Mouse (Mus musculus) CH12.LX (cell line): ENCODE measurements around the gene Ramp2. TPM values are rescaled to one million over a fixed set of nuclear protein-coding genes. Genes with fewer than 3 reads are reported as not detected.

Experiments
- DNase-seq: peaks from one replicate; pipeline ENCODE4 v3.0.0-alpha.2; 2013; ENCODE audit errors: extremely low read depth
- H3K27ac ChIP-seq: 2 replicates; pipeline ENCODE4 v1.5.1; 2012; ENCODE audit warnings: low read depth, mild to moderate bottlenecking, control low read depth, moderate library complexity; ENCODE audit not compliant: insufficient read depth
- H3K27me3 ChIP-seq: replicated peaks from 2 replicates; pipeline ENCODE3; 2012; ENCODE audit warnings: inconsistent platforms
- H3K36me3 ChIP-seq, 2 experiments: replicated peaks in 1 of 2; 2 replicates each; pipeline versions ENCODE3 to v1.6.1; 2012; ENCODE audit warnings: inconsistent platforms in 1 of 2, low read length in 1 of 2, mild to moderate bottlenecking in 1 of 2, mixed read lengths in 1 of 2, moderate library complexity in 1 of 2; ENCODE audit not compliant: control insufficient read depth in 1 of 2, insufficient read depth in 1 of 2
- H3K4me1 ChIP-seq, 2 experiments: 2 replicates each; pipeline ENCODE4 v1.6.1; 2012; ENCODE audit warnings: inconsistent platforms in 1 of 2, moderate library complexity in 1 of 2; ENCODE audit not compliant: insufficient read depth in 2 of 2, control insufficient read depth in 1 of 2
- H3K4me2 ChIP-seq: 2 replicates; pipeline ENCODE4 v1.6.1; 2012; ENCODE audit warnings: low read depth, mild to moderate bottlenecking, control low read depth; ENCODE audit not compliant: poor library complexity, insufficient read depth, severe bottlenecking
- H3K4me3 ChIP-seq, 3 experiments: fragments of 150-350 bp in 1 of 3; sonication (generic) in 1 of 3; replicated peaks in 1 of 3; 2 replicates each; pipeline versions ENCODE3 to v1.5.1; 2011 to 2012; ENCODE audit warnings: low read depth in 2 of 3, low read length in 2 of 3, mild to moderate bottlenecking in 2 of 3, moderate library complexity in 2 of 3, control low read depth in 1 of 3, improper control_type of control experiment in 1 of 3, inconsistent platforms in 1 of 3, mixed read lengths in 1 of 3; ENCODE audit not compliant: poor library complexity in 1 of 3
- H3K79me2 ChIP-seq: replicated peaks from 2 replicates; pipeline ENCODE4 v1.6.1; 2012; ENCODE audit warnings: mild to moderate bottlenecking, moderate library complexity; ENCODE audit not compliant: control insufficient read depth, poor library complexity, insufficient read depth, severe bottlenecking; ENCODE audit errors: extremely low read depth
- H3K9ac ChIP-seq: 2 replicates; pipeline ENCODE4 v1.6.1; 2012; ENCODE audit warnings: low read depth, mild to moderate bottlenecking, control low read depth, moderate library complexity; ENCODE audit not compliant: insufficient read depth
- H3K9me3 ChIP-seq: replicated peaks from 2 replicates; pipeline ENCODE3; 2012; ENCODE audit warnings: low read length, inconsistent platforms, mixed read lengths
- CHD1 ChIP-seq: IDR thresholded peaks from 2 replicates; pipeline ENCODE4 v1.6.1; 2012; ENCODE audit warnings: low read depth, low read length, improper control_type of control experiment, inconsistent platforms
- CTCF ChIP-seq, 2 experiments: IDR thresholded peaks in 1 of 2; conservative IDR thresholded peaks in 1 of 2; 2 replicates each; pipeline ENCODE4 v1.5.1; 2011 to 2012; ENCODE audit warnings: low read depth in 2 of 2, low read length in 2 of 2, improper control_type of control experiment in 1 of 2, inconsistent platforms in 1 of 2, mild to moderate bottlenecking in 1 of 2, moderate library complexity in 1 of 2
- E2F4 ChIP-seq: IDR thresholded peaks from 2 replicates; pipeline ENCODE4 v1.6.1; 2011; ENCODE audit warnings: low read depth, low read length, improper control_type of control experiment; ENCODE audit not compliant: insufficient replicate concordance
- ELF1 ChIP-seq: IDR thresholded peaks from 2 replicates; pipeline ENCODE4 v1.6.1; 2014; ENCODE audit warnings: low read depth, mild to moderate bottlenecking, inconsistent platforms, low read length, improper control_type of control experiment
- EP300 ChIP-seq: IDR thresholded peaks from 2 replicates; pipeline ENCODE4 v1.6.1; 2011; ENCODE audit warnings: low read length, improper control_type of control experiment
- ETS1 ChIP-seq: conservative IDR thresholded peaks from 2 replicates; pipeline ENCODE4 v1.6.1; 2012; ENCODE audit warnings: low read depth, mild to moderate bottlenecking, inconsistent platforms, low read length, improper control_type of control experiment, moderate library complexity
- HCFC1 ChIP-seq: IDR thresholded peaks from 2 replicates; pipeline ENCODE4 v1.6.1; 2012; ENCODE audit warnings: low read depth, mild to moderate bottlenecking, inconsistent platforms, low read length, improper control_type of control experiment
- IRF4 ChIP-seq: IDR thresholded peaks from 2 replicates; pipeline ENCODE4 v1.6.1; 2014; ENCODE audit warnings: low read depth, mild to moderate bottlenecking, inconsistent platforms, low read length, improper control_type of control experiment
- KAT2A ChIP-seq: IDR thresholded peaks from 2 replicates; pipeline ENCODE4 v1.6.1; 2012; ENCODE audit warnings: low read length, improper control_type of control experiment, inconsistent platforms; ENCODE audit not compliant: insufficient replicate concordance
- MAFK ChIP-seq: IDR thresholded peaks from 2 replicates; pipeline ENCODE4 v1.6.1; 2011; ENCODE audit warnings: low read length, improper control_type of control experiment; ENCODE audit not compliant: insufficient replicate concordance
- MAZ ChIP-seq: IDR thresholded peaks from 2 replicates; pipeline ENCODE4 v1.6.1; 2012; ENCODE audit warnings: low read depth, mild to moderate bottlenecking, inconsistent platforms, low read length, improper control_type of control experiment, moderate library complexity
- MEF2A ChIP-seq: IDR thresholded peaks from 2 replicates; pipeline ENCODE4 v1.6.1; 2014; ENCODE audit warnings: low read depth, mild to moderate bottlenecking, inconsistent platforms, low read length, improper control_type of control experiment, borderline replicate concordance
- MXI1 ChIP-seq: IDR thresholded peaks from 2 replicates; pipeline ENCODE4 v1.6.1; 2011; ENCODE audit warnings: mild to moderate bottlenecking, low read depth, low read length, improper control_type of control experiment
- MYC ChIP-seq: IDR thresholded peaks from 2 replicates; pipeline ENCODE4 v1.6.1; 2011; ENCODE audit warnings: low read depth, mild to moderate bottlenecking, improper control_type of control experiment, low read length
- NRF1 ChIP-seq: IDR thresholded peaks from 2 replicates; pipeline ENCODE4 v1.6.1; 2014; ENCODE audit warnings: low read depth, mild to moderate bottlenecking, inconsistent platforms, low read length, improper control_type of control experiment, moderate library complexity
- POLR2A ChIP-seq: IDR thresholded peaks from 2 replicates; pipeline ENCODE4 v1.6.1; 2011; ENCODE audit warnings: low read depth, mild to moderate bottlenecking, improper control_type of control experiment, low read length
- POLR2AphosphoS2 ChIP-seq: IDR thresholded peaks from 2 replicates; pipeline ENCODE4 v1.6.1; 2011; ENCODE audit warnings: low read depth, low read length, improper control_type of control experiment
- RAD21 ChIP-seq: IDR thresholded peaks from 2 replicates; pipeline ENCODE4 v1.6.1; 2011; ENCODE audit warnings: low read depth, mild to moderate bottlenecking, low read length, improper control_type of control experiment, moderate library complexity
- SIN3A ChIP-seq: IDR thresholded peaks from 2 replicates; pipeline ENCODE4 v1.6.1; 2012; ENCODE audit warnings: low read length, improper control_type of control experiment, inconsistent platforms
- SMC3 ChIP-seq: IDR thresholded peaks from 2 replicates; pipeline ENCODE4 v1.6.1; 2011; ENCODE audit warnings: low read depth, low read length, improper control_type of control experiment
- TCF12 ChIP-seq: IDR thresholded peaks from 2 replicates; pipeline ENCODE4 v1.6.1; 2014; ENCODE audit warnings: low read depth, mild to moderate bottlenecking, inconsistent platforms, low read length, improper control_type of control experiment
- USF1 ChIP-seq: IDR thresholded peaks from 2 replicates; pipeline ENCODE4 v1.6.1; 2014; ENCODE audit warnings: low read depth, mild to moderate bottlenecking, inconsistent platforms, low read length, improper control_type of control experiment
- ZC3H11A ChIP-seq: IDR thresholded peaks from 2 replicates; pipeline ENCODE4 v1.6.1; 2012; ENCODE audit warnings: low read depth, mild to moderate bottlenecking, inconsistent platforms, low read length, improper control_type of control experiment
- ZKSCAN1 ChIP-seq: IDR thresholded peaks from 2 replicates; pipeline ENCODE4 v1.6.1; 2012; ENCODE audit warnings: low read depth, inconsistent platforms, low read length, improper control_type of control experiment, borderline replicate concordance
- ZNF384 ChIP-seq: IDR thresholded peaks from 2 replicates; pipeline ENCODE4 v1.6.1; 2012; ENCODE audit warnings: low read depth, low read length, improper control_type of control experiment, inconsistent platforms
- dilution Hi-C: fragments of 300-500 bp; cut with MboI; formaldehyde crosslinking; loops from 2 replicates; pipeline ENCODE4 v1.14.3; 2020; ENCODE audit warnings: low sequenced_read_pairs; ENCODE audit not compliant: extremely low pct_unique_long_range_greater_than_20kb, extremely low pct_ligation_motif_present
- in situ Hi-C: fragments of 300-500 bp; cut with MboI; formaldehyde crosslinking; loops from 3 replicates; pipeline ENCODE4 v1.14.3; 2019; ENCODE audit warnings: low sequenced_read_pairs, low pct_ligation_motif_present, low pct_unique_long_range_greater_than_20kb, mixed read lengths
- polyA plus RNA-seq: library from polyadenylated mRNA; unstranded; fragments of >175 nt; gene quantifications from 2 replicates; pipeline ENCODE4 v1.2.1, GENCODE M21; 2012; ENCODE audit warnings: low read depth; ENCODE audit not compliant: insufficient read length
- total RNA-seq, 2 experiments: library from RNA; depleted of rRNA; stranded (reverse); fragments of 300-350 nt in 1 of 2; fragments of >200 nt in 1 of 2; gene quantifications; 2 replicates each; pipeline ENCODE4 v1.2.3; 2012 to 2014

Ramp2 gene
- total and polyA plus RNA-seq, 3 experiments = 0.26 to 1.3 (median 0.33) TPM

GRCm38 (mm10) chr11:101232010-101232839 is 13.6 kb upstream of the Ramp2 start:
- dilution Hi-C loops (no loop called here), in situ Hi-C loops (no loop called here)
- Histone ChIP-seq H3K27me3 (peaks cover 32% of the 10 kb centered on the region), H3K36me3 (no peaks in the 10 kb centered on the region), H3K4me3 (no peak overlapping the region), H3K4me2 (0 out of 2 replicates have a peak overlapping the region, but pooled peaks have one; percentile 53), H3K79me2 (no peaks in the 10 kb centered on the region), H3K9ac (no peak overlapping the region), H3K4me1 (peaks cover 3 to 19% of the 10 kb centered on the region in 2 experiments; a peak in 2 of 4 replicates), H3K9me3 (peaks cover 2% of the 10 kb centered on the region), H3K27ac (no peak overlapping the region)
- TF ChIP-seq EP300 = 0 out of 2 replicates have a peak, but pooled peaks have one; percentile 16
- no peak for TF ChIP-seq RAD21
- DNase-seq = no peak

DNA sequence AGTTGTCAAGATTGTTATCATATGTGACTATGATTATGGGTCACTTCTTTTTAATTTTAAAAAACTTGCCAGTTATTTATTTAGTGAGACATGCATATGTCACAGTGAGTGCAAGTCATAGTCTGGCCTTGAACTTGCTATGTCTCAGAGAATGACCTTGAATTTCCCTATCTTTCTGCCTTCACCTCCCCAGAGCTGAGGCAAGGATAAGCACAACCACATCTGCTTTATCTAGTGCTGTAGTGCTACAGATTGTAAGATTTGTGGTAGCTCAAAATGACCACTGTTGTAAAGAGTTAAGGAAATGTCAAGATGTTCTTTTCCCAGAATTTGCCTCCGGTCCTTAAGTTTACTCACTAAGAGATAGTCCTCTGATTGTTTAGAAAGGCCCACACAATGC is 12.6 kb upstream of the Ramp2 start:
- no peak overlapping the region for H3K4me2 ChIP-seq

GRCm38 (mm10) chr11:101234124-101234523 is 11.7 kb upstream of the Ramp2 start:
- Histone ChIP-seq H3K27ac (no peak overlapping the region), H3K4me1 (peaks cover 3 to 19% of the 10 kb centered on the region in 2 experiments; a peak in 2 of 4 replicates), H3K79me2 (no peaks in the 10 kb centered on the region), H3K9me3 (peaks cover 2% of the 10 kb centered on the region), H3K36me3 (no peaks in the 10 kb centered on the region), H3K9ac (no peak overlapping the region), H3K27me3 (peaks cover 21% of the 10 kb centered on the region), H3K4me2 (no peak overlapping the region), H3K4me3 (no peak overlapping the region)
- TF ChIP-seq IRF4 (no peak), SMC3 (no peak), POLR2AphosphoS2 (no peak), MEF2A (no peak), E2F4 (no peak), ZKSCAN1 (no peak), POLR2A (no peak), ETS1 (no peak), ELF1 (no peak), KAT2A (no peak), USF1 (no peak), SIN3A (no peak), HCFC1 (no peak), CHD1 (no peak)
- in situ Hi-C loops = no loop called here
- no peak for DNase-seq
- dilution Hi-C loops = no loop called here

More for the DNA sequence above, 12.6 kb upstream of the Ramp2 start:
- DNase-seq = no peak
- TF ChIP-seq RAD21 = no peak
- TF ChIP-seq NRF1 = no peak
- no peak for TF ChIP-seq MYC
- no peak for TF ChIP-seq ETS1
- TF ChIP-seq CHD1 = no peak
- TF ChIP-seq ZC3H11A = no peak
- TF ChIP-seq MAZ = no peak
- no peak for TF ChIP-seq E2F4
- no peak for TF ChIP-seq MAFK
- no peak for TF ChIP-seq KAT2A
- no peak for TF ChIP-seq MEF2A
- TF ChIP-seq TCF12 = no peak
- TF ChIP-seq CTCF (conservative IDR thresholded peaks at IDR 0.05 in 1 of 2, IDR thresholded peaks at IDR 0.05 in 1 of 2; ENCODE audit: low read depth in 2 of 2, low read length in 2 of 2) = no peak
- TF ChIP-seq SIN3A = no peak
- no peak for TF ChIP-seq MXI1
- no peak for TF ChIP-seq EP300
- TF ChIP-seq ZNF384 = no peak
- TF ChIP-seq, all 38 proteins: peak for 0
- Histone ChIP-seq H3K27me3 (peaks cover 27% of the 10 kb centered on the region), H3K36me3 (no peaks in the 10 kb centered on the region), H3K4me1 (peaks cover 3 to 19% of the 10 kb centered on the region in 2 experiments; a peak in 2 of 4 replicates), H3K9me3 (peaks cover 2% of the 10 kb centered on the region), H3K4me3 (no peak overlapping the region), H3K9ac (no peak overlapping the region), H3K79me2 (no peaks in the 10 kb centered on the region), H3K27ac (no peak overlapping the region)
- in situ Hi-C loops (no loop called here), dilution Hi-C loops (no loop called here)
